Mouse (Mus musculus): ENCODE data around the gene Atg4d.

GRCm38 (mm10) chr9:21235341-21235740, 29.8 kb upstream of the Atg4d start:
- TF ChIP-seq CTCF (IDR thresholded peaks at IDR 0.05; ENCODE audit: extremely low read depth, insufficient read depth, low read length): no peak
- TF ChIP-seq POLR2A (IDR thresholded peaks at IDR 0.05; ENCODE audit: extremely low read depth, insufficient read depth, low read length): no peak
